Mouse (Mus musculus) olfactory bulb, adult 2 months (tissue): ENCODE measurements around the gene Inpp5b. TPM values are rescaled to one million over a fixed set of nuclear protein-coding genes. Genes with fewer than 3 reads are reported as not detected.

Experiments used
- H3K27ac ChIP-seq: fragments of 200-500 bp; 2 replicates; pipeline ENCODE4 v1.5.1; 2012; ENCODE audit warnings: low read depth, low read length; ENCODE audit not compliant: insufficient read depth
- H3K4me1 ChIP-seq: fragments of 200-500 bp; 2 replicates; pipeline ENCODE4 v1.6.1; 2012; ENCODE audit warnings: low read length; ENCODE audit not compliant: control insufficient read depth, insufficient read depth
- H3K4me3 ChIP-seq: fragments of 200-500 bp; 2 replicates; pipeline ENCODE4 v1.5.1; 2012; ENCODE audit warnings: mild to moderate bottlenecking, low read depth, low read length, moderate library complexity; ENCODE audit not compliant: insufficient read depth
- CTCF ChIP-seq: fragments of 200-500 bp; IDR thresholded peaks from 2 replicates; pipeline ENCODE4 v1.5.1; 2012; ENCODE audit warnings: low read depth, mild to moderate bottlenecking, low read length, moderate library complexity; ENCODE audit not compliant: insufficient read depth
- POLR2A ChIP-seq: fragments of 200-500 bp; IDR thresholded peaks from 2 replicates; pipeline ENCODE4 v1.6.1; 2012; ENCODE audit warnings: mild to moderate bottlenecking, low read depth, low read length, moderate library complexity; ENCODE audit not compliant: insufficient read depth
- WGBS: fragments of 180-500 bp; shearing (Covaris S2); methylation state at CpG from one replicate; pipeline ENCODE4 v1.1.7; 2018; 5-methylcytosine and 5-hydroxymethylcytosine counted together
- polyA plus RNA-seq: library from polyadenylated mRNA; stranded (reverse); fragments of >200 nt; gene quantifications from 2 replicates; pipeline ENCODE4 v1.2.4, GENCODE M21; 2012; ENCODE audit warnings: low replicate concordance; ENCODE audit not compliant: missing spikeins, insufficient read depth, insufficient read length

Inpp5b gene
- polyA plus RNA-seq, 1 experiment, result not detected

- TF ChIP-seq CTCF (no peak), POLR2A (no peak)
- Histone ChIP-seq H3K4me1 (peaks cover 14% of the 10 kb centered on the region), H3K4me3 (no peak overlapping the region), H3K27ac (no peak overlapping the region)
- 64% methylated on average over 11 of the region's 11 CpGs for WGBS
Observed at GRCm38 (mm10) chr4:124815901-124816300, 74.3 kb downstream of the Inpp5b start.

DNA sequence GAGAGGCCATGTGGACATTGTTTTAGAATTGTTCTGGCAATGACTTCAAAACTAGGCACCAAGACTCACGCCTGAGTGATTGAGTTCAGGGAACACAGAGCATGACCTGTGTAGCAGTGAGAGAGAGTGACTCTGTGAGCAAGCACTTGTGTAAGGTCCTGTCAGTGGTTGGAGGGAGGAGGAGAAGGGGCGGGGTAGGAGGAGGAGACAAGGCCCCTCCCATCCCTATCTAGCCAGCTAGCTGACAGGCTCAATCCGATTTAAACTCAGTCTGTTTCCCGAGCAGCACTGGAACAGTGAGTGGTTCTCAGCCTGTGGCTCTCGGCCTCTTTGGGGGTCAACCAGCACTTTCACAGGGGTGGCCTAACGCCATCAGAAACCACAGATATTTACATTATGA lies 76.2 kb downstream of the Inpp5b start:
- 45% methylated on average over 6 of the region's 6 CpGs for WGBS
- Histone ChIP-seq H3K4me3 (no peak overlapping the region), H3K4me1 (peaks cover 10% of the 10 kb centered on the region; the same call in 1 of the 2 replicates), H3K27ac (no peak overlapping the region)
- TF ChIP-seq POLR2A (no peak), CTCF (no peak)

- Histone ChIP-seq H3K27ac (no peak overlapping the region), H3K4me3 (no peak overlapping the region), H3K4me1 (peaks cover 10% of the 10 kb centered on the region; the same call in 1 of the 2 replicates)
- 95% methylated on average over 4 of the region's 4 CpGs for WGBS
- TF ChIP-seq POLR2A, result no peak
- no peak for TF ChIP-seq CTCF
Observed at GRCm38 (mm10) chr4:124818832-124819231, 77.2 kb downstream of the Inpp5b start.

GRCm38 (mm10) chr4:124824967-124825366 lies 83.3 kb downstream of the Inpp5b start:
- no peaks in the 10 kb centered on the region for H3K4me1 ChIP-seq
- no peak overlapping the region for H3K27ac ChIP-seq
- WGBS, result 89% methylated on average over 6 of the region's 6 CpGs
- TF ChIP-seq POLR2A (no peak), CTCF (no peak)
- H3K4me3 ChIP-seq, result no peak overlapping the region

DNA sequence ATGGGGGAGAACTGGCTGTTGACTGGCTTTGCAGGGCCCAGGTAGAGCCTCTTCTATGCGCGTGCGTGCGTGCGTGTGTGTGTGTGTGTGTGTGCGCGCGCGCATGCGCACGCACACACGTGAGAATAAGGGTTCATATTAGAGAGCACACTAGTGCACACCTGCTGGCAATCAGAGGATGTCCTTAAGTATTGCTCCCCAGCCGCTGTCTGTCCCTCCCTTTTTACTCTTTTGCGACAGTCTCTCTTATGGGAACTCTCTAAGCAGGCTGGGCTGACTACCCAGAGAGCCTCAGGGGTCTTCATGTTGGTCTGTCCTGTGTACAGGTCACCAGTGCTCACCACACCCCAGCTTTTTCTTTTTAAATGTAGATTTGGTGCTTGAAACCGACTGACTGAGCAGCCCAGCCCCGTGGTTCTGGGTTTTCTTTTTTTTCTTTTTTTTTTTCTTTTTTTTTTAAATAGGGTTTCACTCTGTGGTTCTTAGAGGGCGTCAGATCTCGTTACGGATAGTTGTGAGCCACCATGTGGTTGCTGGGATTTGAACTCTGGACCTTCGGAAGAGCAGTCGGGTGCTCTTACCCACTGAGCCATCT lies 83.8 kb downstream of the Inpp5b start:
- TF ChIP-seq CTCF (no peak), POLR2A (no peak)
- 96% methylated on average over 21 of the region's 21 CpGs for WGBS
- no peak overlapping the region for H3K4me3 ChIP-seq
- H3K27ac ChIP-seq, result no peak overlapping the region
- H3K4me1 ChIP-seq, result no peaks in the 10 kb centered on the region

GRCm38 (mm10) chr4:124829671-124830070 lies 88.0 kb downstream of the Inpp5b start:
- TF ChIP-seq CTCF (no peak), POLR2A (no peak)
- Histone ChIP-seq H3K4me3 (no peak overlapping the region), H3K27ac (no peak overlapping the region), H3K4me1 (peaks cover 3% of the 10 kb centered on the region)
- 69% methylated on average over 5 of the region's 5 CpGs for WGBS

DNA sequence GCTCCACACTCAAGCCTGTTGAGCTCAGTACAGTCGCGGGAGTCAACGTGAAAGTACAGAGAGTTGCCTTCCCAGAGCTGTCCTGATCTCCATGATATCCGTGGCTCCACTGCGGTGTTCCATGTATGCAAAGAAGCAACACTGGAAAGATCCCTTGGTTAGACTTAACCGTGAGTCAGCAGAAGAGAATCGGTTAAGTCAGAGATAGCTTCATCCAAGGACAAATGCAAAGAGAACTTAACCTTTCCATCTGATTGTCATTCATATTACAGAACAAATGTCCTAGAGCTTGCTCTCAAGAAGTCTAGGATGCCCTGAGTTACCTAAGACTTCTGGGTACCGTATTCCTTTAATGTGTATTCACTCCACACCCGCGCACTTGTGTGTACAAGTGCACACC lies 91.1 kb downstream of the Inpp5b start:
- no peak for TF ChIP-seq CTCF
- no peak overlapping the region for H3K4me3 ChIP-seq
- H3K4me1 ChIP-seq, result peaks cover 4% of the 10 kb centered on the region
- 94% methylated on average over 10 of the region's 10 CpGs for WGBS
- H3K27ac ChIP-seq, result no peak overlapping the region

DNA sequence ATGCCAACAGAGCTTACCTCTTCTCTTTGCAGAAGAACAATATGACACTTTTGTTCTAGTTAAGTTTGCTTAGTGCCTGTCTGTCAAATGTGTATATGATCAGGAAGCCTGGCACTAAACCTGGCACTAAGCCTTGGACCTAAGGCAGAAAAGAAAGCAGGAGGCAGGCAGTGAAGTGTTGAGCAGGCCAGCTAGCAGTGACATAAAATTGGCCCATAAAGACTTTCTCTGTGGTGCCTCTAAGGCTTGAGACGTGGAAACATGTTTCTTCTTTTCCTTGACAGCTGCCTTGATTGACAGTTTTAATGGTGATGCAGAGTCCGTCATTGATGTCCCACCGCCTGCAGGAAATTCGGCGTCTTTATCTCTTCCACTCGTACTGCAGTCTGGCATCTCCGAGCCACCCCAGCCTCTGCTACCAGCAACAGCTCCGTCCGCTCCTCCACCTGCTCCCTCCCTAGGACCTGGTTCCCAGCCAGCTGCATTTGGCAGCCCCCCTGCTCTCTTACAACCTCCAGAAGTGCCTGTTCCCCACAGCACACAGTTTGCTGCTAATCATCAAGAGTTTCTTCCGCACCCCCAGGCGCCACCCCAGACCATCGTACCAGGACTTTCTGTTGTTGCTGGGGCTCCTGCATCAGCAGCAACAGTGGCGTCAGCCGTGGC lies 96.5 kb downstream of the Inpp5b start:
- no peak overlapping the region for H3K27ac ChIP-seq
- 58% methylated on average over 14 of the region's 14 CpGs for WGBS
- peaks cover 4% of the 10 kb centered on the region for H3K4me1 ChIP-seq
- no peak overlapping the region for H3K4me3 ChIP-seq
- TF ChIP-seq POLR2A (no peak), CTCF (no peak)

GRCm38 (mm10) chr4:124840998-124841397 lies 99.3 kb downstream of the Inpp5b start:
- 0 out of 2 replicates have a peak, but pooled peaks cover 2% of the 10 kb centered on the region for H3K4me1 ChIP-seq
- no peak for TF ChIP-seq POLR2A
- no peak for TF ChIP-seq CTCF
- 98% methylated on average over 1 of the region's 1 CpGs for WGBS
- H3K4me3 ChIP-seq, result no peak overlapping the region
- no peak overlapping the region for H3K27ac ChIP-seq
